Mouse (Mus musculus): Measurements from ENCODE around the gene Thap11. TPM values are rescaled to one million over a fixed set of nuclear protein-coding genes. Genes with fewer than 3 reads are reported as not detected.

Thap11 gene
- polyA plus RNA-seq, 1 experiment from 2014 or later = 31.5 TPM

- Histone ChIP-seq H3K36me3 (replicated peaks) (0 out of 2 replicates have a peak, but pooled peaks cover 3% of the 10 kb centered on the region), H3K27me3 (no peaks in the 10 kb centered on the region), H3K4me2 (peak overlapping the region; percentile 77), H3K27ac (replicated peaks) (peak overlapping the region; percentile 96), H3K9me3 (replicated peaks) (no peaks in the 10 kb centered on the region), H3K4me1 (replicated peaks) (peaks cover 22% of the 10 kb centered on the region), H3K4me3 (replicated peaks) (peak overlapping the region; percentile 97), H3K9ac (peak overlapping the region; percentile 99)
- ATAC-seq (ENCODE audit: insufficient read depth) = peak; percentile 57
- 12% methylated on average over 16 of the region's 16 CpGs for WGBS (ENCODE audit: insufficient replicate concordance)
These were observed 46.1 kb downstream of the Thap11 start for GRCm38 (mm10) chr8:105900941-105901616.

Other genes with a start within 250 kb of the Thap11 start
- gene Ripor1, start 249.9 kb upstream of the Thap11 start, polyA plus RNA-seq (2015; fragmentation: Nextera tagmentation; extraction: Ambion mirVana) = 7.1 and 7.2 TPM in 2 replicates
- 62.0 and 63.5 TPM in 2 replicates for gene Ctcf, start 218.6 kb upstream of the Thap11 start, polyA plus RNA-seq (2015; fragmentation: Nextera tagmentation; extraction: Ambion mirVana)
- 0.18 TPM in 1 of 2 replicates, not detected in the other for gene Agrp, start 217.7 kb upstream of the Thap11 start, polyA plus RNA-seq (2015; fragmentation: Nextera tagmentation; extraction: Ambion mirVana)
- 0.35 and 0.74 TPM in 2 replicates for gene Carmil2, start 168.9 kb upstream of the Thap11 start, polyA plus RNA-seq (2015; fragmentation: Nextera tagmentation; extraction: Ambion mirVana)
- gene Acd, start 154.0 kb upstream of the Thap11 start, polyA plus RNA-seq (2015; fragmentation: Nextera tagmentation; extraction: Ambion mirVana) = 22.4 and 23.6 TPM in 2 replicates
- 6.1 and 6.3 TPM in 2 replicates for gene Pard6a, start 154.0 kb upstream of the Thap11 start, polyA plus RNA-seq (2015; fragmentation: Nextera tagmentation; extraction: Ambion mirVana)
- not detected in 2 replicates for gene 4933405L10Rik, start 147.5 kb upstream of the Thap11 start, polyA plus RNA-seq (2015; fragmentation: Nextera tagmentation; extraction: Ambion mirVana)
- 4.4 and 5.2 TPM in 2 replicates for gene Enkd1, start 146.9 kb upstream of the Thap11 start, polyA plus RNA-seq (2015; fragmentation: Nextera tagmentation; extraction: Ambion mirVana)
- 1.8 and 2.3 TPM in 2 replicates for gene Gfod2, start 96.5 kb upstream of the Thap11 start, polyA plus RNA-seq (2015; fragmentation: Nextera tagmentation; extraction: Ambion mirVana)
- 45.0 and 52.2 TPM in 2 replicates for gene Ranbp10, start 27.8 kb upstream of the Thap11 start, polyA plus RNA-seq (2015; fragmentation: Nextera tagmentation; extraction: Ambion mirVana)
- gene Tsnaxip1, start 27.4 kb upstream of the Thap11 start, polyA plus RNA-seq (2015; fragmentation: Nextera tagmentation; extraction: Ambion mirVana) = 0.07 and 0.22 TPM in 2 replicates
- gene Cenpt, start 1.9 kb upstream of the Thap11 start, polyA plus RNA-seq (2015; fragmentation: Nextera tagmentation; extraction: Ambion mirVana) = 20.3 and 22.7 TPM in 2 replicates
- 85.2 and 94.1 TPM in 2 replicates for gene Nutf2, start 5.4 kb downstream of the Thap11 start, polyA plus RNA-seq (2015; fragmentation: Nextera tagmentation; extraction: Ambion mirVana)
- gene Edc4, start 25.7 kb downstream of the Thap11 start, polyA plus RNA-seq (2015; fragmentation: Nextera tagmentation; extraction: Ambion mirVana) = 15.3 and 15.5 TPM in 2 replicates
- gene Nrn1l, start 38.4 kb downstream of the Thap11 start, polyA plus RNA-seq (2015; fragmentation: Nextera tagmentation; extraction: Ambion mirVana) = not detected in 2 replicates
- 10.3 and 12.5 TPM in 2 replicates for gene Pskh1, start 45.3 kb downstream of the Thap11 start, polyA plus RNA-seq (2015; fragmentation: Nextera tagmentation; extraction: Ambion mirVana)
- 0.20 and 0.36 TPM in 2 replicates for gene Ctrl, start 78.7 kb downstream of the Thap11 start, polyA plus RNA-seq (2015; fragmentation: Nextera tagmentation; extraction: Ambion mirVana)
- gene Psmb10, start 83.3 kb downstream of the Thap11 start, polyA plus RNA-seq (2015; fragmentation: Nextera tagmentation; extraction: Ambion mirVana) = 45.0 and 47.9 TPM in 2 replicates
- gene Lcat, start 88.2 kb downstream of the Thap11 start, polyA plus RNA-seq (2015; fragmentation: Nextera tagmentation; extraction: Ambion mirVana) = 70.8 and 85.2 TPM in 2 replicates
- gene Slc12a4, start 111.0 kb downstream of the Thap11 start, polyA plus RNA-seq (2015; fragmentation: Nextera tagmentation; extraction: Ambion mirVana) = 10.6 and 11.9 TPM in 2 replicates
- gene Dpep3, start 124.3 kb downstream of the Thap11 start, polyA plus RNA-seq (2015; fragmentation: Nextera tagmentation; extraction: Ambion mirVana) = not detected in 2 replicates
- gene Dus2, start 136.2 kb downstream of the Thap11 start, polyA plus RNA-seq (2015; fragmentation: Nextera tagmentation; extraction: Ambion mirVana) = 10.5 and 12.0 TPM in 2 replicates
- gene Dpep2nb, start 150.8 kb downstream of the Thap11 start, polyA plus RNA-seq (2015; fragmentation: Nextera tagmentation; extraction: Ambion mirVana) = not detected in 2 replicates
- gene Ddx28, start 156.8 kb downstream of the Thap11 start, polyA plus RNA-seq (2015; fragmentation: Nextera tagmentation; extraction: Ambion mirVana) = 9.8 and 10.0 TPM in 2 replicates
- 2.6 and 3.0 TPM in 2 replicates for gene Nfatc3, start 203.7 kb downstream of the Thap11 start, polyA plus RNA-seq (2015; fragmentation: Nextera tagmentation; extraction: Ambion mirVana)